Mouse (Mus musculus): ENCODE data around the gene Oas1e.

- TF ChIP-seq CTCF (IDR thresholded peaks at IDR 0.05; ENCODE audit: low read depth, low read length) (no peak), POLR2A (IDR thresholded peaks at IDR 0.05; ENCODE audit: extremely low read depth, insufficient read depth, low read length) (no peak)
Measured at GRCm38 (mm10) chr5:120775287-120775985, 19.9 kb downstream of the Oas1e start.

Data from liver, adult 2 months (tissue).